Mouse (Mus musculus) testis, adult 2 months (tissue): ENCODE measurements around the gene Adamtsl1. TPM values are rescaled to one million over a fixed set of nuclear protein-coding genes. Genes with fewer than 3 reads are reported as not detected.

Experiments used
- H3K27ac ChIP-seq: fragments of 200-500 bp; 2 replicates; pipeline ENCODE4 v1.5.1; 2012; ENCODE audit warnings: low read depth, low read length; ENCODE audit not compliant: control insufficient read depth, insufficient read depth
- H3K27me3 ChIP-seq: fragments of 200-500 bp; 2 replicates; pipeline ENCODE4 v1.6.1; 2012; ENCODE audit warnings: mild to moderate bottlenecking, low read length, moderate library complexity; ENCODE audit not compliant: control insufficient read depth, insufficient read depth
- H3K36me3 ChIP-seq: fragments of 200-500 bp; 2 replicates; pipeline ENCODE4 v1.6.1; 2012; ENCODE audit warnings: mild to moderate bottlenecking, low read length; ENCODE audit not compliant: control insufficient read depth, insufficient read depth
- H3K4me1 ChIP-seq: fragments of 200-500 bp; 2 replicates; pipeline ENCODE4 v1.6.1; 2012; ENCODE audit warnings: low read length; ENCODE audit not compliant: control insufficient read depth, insufficient read depth
- H3K4me3 ChIP-seq: fragments of 200-500 bp; 2 replicates; pipeline ENCODE4 v1.5.1; 2012; ENCODE audit warnings: low read depth, mild to moderate bottlenecking, low read length, moderate library complexity, mixed read lengths; ENCODE audit not compliant: control insufficient read depth
- CTCF ChIP-seq: fragments of 200-500 bp; IDR thresholded peaks from 2 replicates; pipeline ENCODE4 v1.5.1; 2012; ENCODE audit warnings: low read depth, mild to moderate bottlenecking, inconsistent platforms, low read length, moderate library complexity; ENCODE audit not compliant: control insufficient read depth, insufficient read depth, insufficient replicate concordance
- POLR2A ChIP-seq: fragments of 200-500 bp; IDR thresholded peaks from 2 replicates; pipeline ENCODE4 v1.6.1; 2012; ENCODE audit warnings: low read depth, mild to moderate bottlenecking, inconsistent platforms, low read length, moderate library complexity; ENCODE audit not compliant: control insufficient read depth
- polyA plus RNA-seq: library from polyadenylated mRNA; depleted of rRNA; stranded (reverse); fragments of >200 nt; gene quantifications from 2 replicates; pipeline ENCODE4 v1.2.3, GENCODE M21; 2012

Gene Adamtsl1
- polyA plus RNA-seq, 1 experiment = 5.2 TPM

DNA sequence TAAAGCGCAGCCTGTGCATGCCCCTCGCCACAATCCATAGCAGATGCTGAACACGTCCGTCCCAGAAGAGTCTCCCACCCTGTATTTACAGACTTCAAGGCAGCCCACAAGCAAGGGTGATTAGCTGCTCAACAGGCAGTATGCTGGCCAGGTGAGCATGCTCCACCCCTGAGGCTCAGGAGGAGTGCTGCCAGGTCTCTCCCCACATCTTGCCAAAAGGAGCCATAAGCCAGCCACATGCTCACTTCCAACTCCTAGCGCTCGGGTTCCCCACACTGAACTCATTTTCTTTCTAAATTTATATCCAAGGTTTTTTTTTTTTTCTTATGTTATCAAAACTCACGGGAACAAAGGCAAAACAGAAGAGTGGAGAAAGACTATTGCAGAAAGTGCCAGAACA lies 687.8 kb downstream of the Adamtsl1 start:
- H3K36me3 ChIP-seq = no peaks in the 10 kb centered on the region
- TF ChIP-seq CTCF (no peak), POLR2A (no peak)
- H3K27me3 ChIP-seq = no peaks in the 10 kb centered on the region
- H3K27ac ChIP-seq = no peak overlapping the region
- H3K4me3 ChIP-seq = no peak overlapping the region
- H3K4me1 ChIP-seq = no peaks in the 10 kb centered on the region

DNA sequence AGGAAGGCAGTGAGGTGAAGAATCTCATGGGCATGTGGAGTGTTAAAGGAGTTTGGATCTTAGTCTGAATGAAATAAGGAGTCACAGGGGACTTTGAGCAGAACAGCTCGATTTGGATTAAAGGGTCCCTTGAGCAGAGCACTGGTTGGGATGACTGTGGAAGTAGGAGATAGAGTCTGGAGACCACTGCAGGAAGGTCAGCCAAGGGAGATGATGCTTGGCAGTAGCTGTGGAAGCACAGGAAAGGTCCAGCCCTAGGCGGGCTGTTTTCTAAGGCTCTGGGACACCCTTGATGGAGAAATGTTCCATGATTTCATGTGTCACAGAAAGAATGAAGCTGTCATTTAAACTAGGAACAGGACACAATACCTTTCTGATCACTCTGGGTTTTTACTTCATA lies 689.3 kb downstream of the Adamtsl1 start:
- TF ChIP-seq CTCF = no peak
- no peak for TF ChIP-seq POLR2A
- Histone ChIP-seq H3K4me3 (no peak overlapping the region), H3K27me3 (no peaks in the 10 kb centered on the region), H3K4me1 (no peaks in the 10 kb centered on the region), H3K36me3 (no peaks in the 10 kb centered on the region), H3K27ac (no peak overlapping the region)

DNA sequence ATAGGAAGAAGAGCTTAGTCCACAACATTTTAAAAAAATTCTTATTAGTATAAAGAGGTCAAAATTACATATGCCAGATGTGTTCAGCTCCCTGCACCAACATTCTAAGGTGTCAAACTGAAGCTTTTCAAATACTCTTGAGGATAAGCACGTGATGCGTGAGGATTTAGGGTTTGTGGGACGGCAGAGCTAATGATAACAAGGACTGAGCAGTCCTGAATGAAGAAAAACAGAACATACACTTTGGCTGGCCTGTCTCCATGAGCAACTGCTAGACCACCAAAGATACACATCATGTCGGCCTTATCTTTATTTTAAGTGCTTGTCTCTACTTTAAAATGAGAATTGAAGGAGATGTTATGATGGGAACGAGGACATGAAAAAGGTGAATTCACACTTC lies 710.9 kb downstream of the Adamtsl1 start:
- no peaks in the 10 kb centered on the region for H3K4me1 ChIP-seq
- no peaks in the 10 kb centered on the region for H3K27me3 ChIP-seq
- H3K27ac ChIP-seq = no peak overlapping the region
- H3K4me3 ChIP-seq = no peak overlapping the region
- H3K36me3 ChIP-seq = no peaks in the 10 kb centered on the region
- TF ChIP-seq POLR2A (no peak), CTCF (no peak)

DNA sequence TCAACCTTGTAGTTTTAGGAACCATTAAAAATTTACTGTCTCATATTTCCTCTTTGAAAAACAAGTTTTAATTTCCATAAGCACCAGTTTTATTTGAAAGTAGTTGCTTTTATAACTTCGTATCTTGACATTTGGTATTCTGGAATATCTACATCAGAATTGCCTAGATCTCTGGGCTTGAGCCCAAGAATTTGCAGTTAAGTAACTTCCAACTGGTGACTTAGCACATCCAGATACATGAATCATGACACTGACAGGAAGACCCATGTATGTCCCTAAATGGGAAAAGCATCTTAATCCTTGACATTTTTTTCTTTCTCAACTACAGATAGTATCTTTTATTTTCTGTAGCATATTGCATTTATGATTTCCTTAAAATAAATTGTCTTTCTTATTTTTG lies 713.1 kb downstream of the Adamtsl1 start:
- H3K4me3 ChIP-seq = no peak overlapping the region
- no peak for TF ChIP-seq CTCF
- no peak for TF ChIP-seq POLR2A
- no peaks in the 10 kb centered on the region for H3K36me3 ChIP-seq
- H3K27me3 ChIP-seq = no peaks in the 10 kb centered on the region
- H3K4me1 ChIP-seq = no peaks in the 10 kb centered on the region
- no peak overlapping the region for H3K27ac ChIP-seq

DNA sequence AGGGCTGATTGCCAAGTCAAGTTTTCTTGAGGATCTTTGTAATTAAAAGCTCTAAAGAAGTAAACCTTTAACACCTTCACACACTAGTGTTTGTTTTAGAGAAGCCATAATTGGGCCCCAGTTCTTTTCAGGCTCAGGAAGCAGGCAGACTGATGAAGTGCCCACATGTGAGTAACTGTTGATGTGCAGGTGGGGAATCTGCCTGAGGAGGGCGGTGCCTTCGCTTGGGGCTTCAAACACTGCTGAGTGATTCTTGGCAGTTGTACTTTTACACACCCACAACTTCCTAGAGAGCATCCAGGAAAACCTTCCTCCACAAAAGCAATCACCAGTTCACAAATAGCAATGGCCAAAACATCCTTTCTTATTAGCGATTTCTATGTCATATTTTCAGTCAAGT lies 719.2 kb downstream of the Adamtsl1 start:
- TF ChIP-seq CTCF (no peak), POLR2A (no peak)
- H3K27ac ChIP-seq = no peak overlapping the region

DNA sequence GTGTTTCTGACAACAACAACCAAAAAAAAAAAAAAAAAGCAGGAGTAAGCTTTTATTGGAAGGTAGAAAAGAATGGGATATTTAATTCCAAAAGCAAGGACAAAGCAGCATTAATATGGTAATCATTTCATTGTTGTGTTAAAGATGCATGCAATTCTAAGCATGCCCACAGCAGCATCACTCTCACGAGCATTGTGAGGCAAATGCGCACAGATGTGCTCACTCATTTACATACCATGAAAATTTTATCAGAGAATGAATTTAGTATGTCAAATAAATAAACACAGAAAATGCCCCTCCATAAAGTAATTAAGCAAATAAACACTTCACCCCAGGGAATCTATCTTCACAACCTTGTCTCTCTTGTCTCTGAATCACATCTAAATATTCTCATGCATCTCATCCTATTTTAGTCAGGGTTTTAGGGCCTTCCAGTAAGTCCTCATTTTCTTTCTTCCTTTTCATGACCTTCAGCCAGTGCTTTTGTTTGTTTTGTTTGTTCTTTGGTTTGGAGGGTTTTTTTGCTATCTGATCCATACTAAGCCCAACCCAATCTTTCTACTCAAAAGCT lies 728.0 kb downstream of the Adamtsl1 start:
- Histone ChIP-seq H3K4me3 (no peak overlapping the region), H3K27me3 (no peaks in the 10 kb centered on the region), H3K36me3 (no peaks in the 10 kb centered on the region), H3K27ac (no peak overlapping the region), H3K4me1 (no peaks in the 10 kb centered on the region)
- no peak for TF ChIP-seq POLR2A
- no peak for TF ChIP-seq CTCF

More for the DNA sequence above, 719.2 kb downstream of the Adamtsl1 start:
- no peaks in the 10 kb centered on the region for H3K27me3 ChIP-seq
- no peaks in the 10 kb centered on the region for H3K36me3 ChIP-seq
- H3K4me3 ChIP-seq = no peak overlapping the region
- no peaks in the 10 kb centered on the region for H3K4me1 ChIP-seq

DNA sequence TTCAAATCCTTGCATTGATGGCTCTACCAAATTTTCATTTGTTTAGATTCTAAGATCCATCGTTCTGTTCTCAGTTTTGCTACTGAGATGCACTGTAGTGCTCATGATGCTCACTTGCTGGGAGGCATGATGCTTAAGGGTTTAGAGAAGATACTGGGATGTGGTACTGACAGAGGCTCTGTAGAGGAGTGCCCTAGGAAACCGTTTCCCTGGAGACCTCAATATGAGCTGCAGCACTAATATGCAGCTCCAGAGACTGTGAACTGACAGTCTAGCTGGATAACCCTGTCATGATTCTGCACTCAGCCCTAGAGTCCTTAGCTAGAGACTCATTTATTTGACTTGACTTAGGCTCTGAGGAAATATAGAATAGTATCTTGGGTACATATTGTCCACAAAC lies 756.1 kb downstream of the Adamtsl1 start:
- no peak for TF ChIP-seq CTCF
- no peak for TF ChIP-seq POLR2A
- H3K36me3 ChIP-seq = no peaks in the 10 kb centered on the region
- no peaks in the 10 kb centered on the region for H3K4me1 ChIP-seq
- no peak overlapping the region for H3K27ac ChIP-seq
- H3K27me3 ChIP-seq = no peaks in the 10 kb centered on the region
- no peak overlapping the region for H3K4me3 ChIP-seq
